Mouse (Mus musculus) midbrain, embryonic 11.5 days (tissue): Measurements from ENCODE around the gene Reep3. TPM values are rescaled to one million over a fixed set of nuclear protein-coding genes. Genes with fewer than 3 reads are reported as not detected.

Source experiments
- ATAC-seq: fragments of 200-750 bp; cut with Nextera tagmentation; 2 replicates; pipeline ENCODE4 v1.8.0; 2017; ENCODE audit warnings: moderate TSS enrichment, moderate library complexity; ENCODE audit not compliant: low FRiP score
- DNase-seq: peaks from one replicate; pipeline ENCODE4 v3.0.0; 2015; ENCODE audit warnings: low spot score; ENCODE audit errors: missing footprints
- H3K27ac ChIP-seq: fragments of 300-500 bp; sonication (generic); 2 replicates; pipeline ENCODE4 v1.5.1; 2014; ENCODE audit warnings: low read depth, low read length
- H3K27me3 ChIP-seq: fragments of 300-500 bp; sonication (generic); 2 replicates; pipeline ENCODE4 v1.6.1; 2014; ENCODE audit warnings: mild to moderate bottlenecking, low read length, moderate library complexity, mixed read lengths; ENCODE audit not compliant: control insufficient read depth, insufficient read depth
- H3K36me3 ChIP-seq: fragments of 300-500 bp; sonication (generic); 2 replicates; pipeline ENCODE4 v1.6.1; 2014; ENCODE audit warnings: mild to moderate bottlenecking, low read length, moderate library complexity, mixed read lengths; ENCODE audit not compliant: control insufficient read depth, insufficient read depth
- H3K4me1 ChIP-seq: fragments of 300-500 bp; sonication (generic); 2 replicates; pipeline ENCODE4 v1.6.1; 2014; ENCODE audit warnings: low read length; ENCODE audit not compliant: control insufficient read depth, insufficient read depth
- H3K4me2 ChIP-seq: fragments of 300-500 bp; sonication (generic); 2 replicates; pipeline ENCODE4 v1.6.1; 2014; ENCODE audit warnings: mild to moderate bottlenecking, moderate library complexity
- H3K4me3 ChIP-seq: fragments of 300-500 bp; sonication (generic); 2 replicates; pipeline ENCODE4 v1.5.1; 2014; ENCODE audit warnings: low read depth, low read length
- H3K9ac ChIP-seq: fragments of 300-500 bp; sonication (generic); 2 replicates; pipeline ENCODE4 v1.6.1; 2014; ENCODE audit warnings: low read length
- H3K9me3 ChIP-seq: fragments of 300-500 bp; sonication (generic); 2 replicates; pipeline ENCODE4 v1.6.1; 2016; ENCODE audit warnings: low read length; ENCODE audit not compliant: control insufficient read depth
- WGBS: fragments of 180-500 bp; shearing (Covaris S2); extraction: QIAGEN DNeasy Blood & Tissue Kit; methylation state at CpG from one replicate; pipeline ENCODE4 v1.1.7; 2014; 5-methylcytosine and 5-hydroxymethylcytosine counted together
- polyA plus RNA-seq: library from polyadenylated mRNA; unstranded; fragments of >200 nt; fragmentation: Nextera tagmentation; extraction: Ambion mirVana; gene quantifications from 2 replicates; pipeline ENCODE4 v1.2.1, GENCODE M21; 2014

Reep3 gene
- polyA plus RNA-seq, 1 experiment from 2014 or later, result 37.5 TPM

DNA sequence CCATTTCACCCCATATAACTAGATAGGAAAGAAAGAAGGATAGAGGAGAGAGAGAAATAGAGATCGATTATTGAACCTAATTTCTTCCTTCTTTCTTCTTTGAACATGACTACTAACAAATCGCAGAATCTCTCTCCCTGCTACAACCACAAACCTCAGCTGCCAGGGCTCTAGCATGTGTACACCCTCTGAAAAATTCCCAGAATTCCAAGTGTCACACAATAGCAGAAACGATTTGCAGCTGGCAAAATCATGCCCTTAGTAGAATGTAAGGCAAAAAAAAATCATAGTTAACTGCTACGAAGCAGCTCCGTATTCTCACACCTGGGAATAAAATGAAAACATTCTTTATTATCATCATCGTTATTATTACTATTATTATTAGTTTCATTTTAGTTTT lies 122.9 kb downstream of the Reep3 start:
- WGBS, result 83% methylated on average over 6 of the region's 6 CpGs
- ATAC-seq, result no peak
- Histone ChIP-seq H3K4me1 (no peaks in the 10 kb centered on the region; the same call in 1 of the 2 replicates), H3K27me3 (no peaks in the 10 kb centered on the region), H3K36me3 (no peaks in the 10 kb centered on the region), H3K9me3 (no peaks in the 10 kb centered on the region), H3K27ac (no peak overlapping the region), H3K4me3 (no peak overlapping the region), H3K4me2 (no peak overlapping the region), H3K9ac (no peak overlapping the region)
- no peak for DNase-seq

DNA sequence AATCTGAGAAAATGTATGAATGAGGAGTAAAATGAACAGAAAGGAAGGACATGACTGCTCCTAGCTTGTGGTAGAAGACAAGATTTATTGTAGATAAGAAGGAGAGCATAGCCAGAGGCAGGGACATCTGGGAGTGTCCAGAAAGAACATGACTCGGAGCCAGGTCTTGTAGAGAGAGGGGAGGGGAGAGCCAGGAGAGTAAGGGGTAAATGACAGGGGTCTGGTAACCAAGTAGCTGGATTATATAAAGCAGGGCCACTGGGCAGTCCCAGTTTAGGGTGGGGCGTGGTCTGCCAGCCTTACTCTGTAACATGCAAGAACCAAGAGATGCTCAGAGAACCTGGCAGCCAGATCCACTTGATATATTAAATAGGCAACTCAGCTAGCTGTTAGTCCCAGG lies 123.5 kb downstream of the Reep3 start:
- Histone ChIP-seq H3K27ac (no peak overlapping the region), H3K27me3 (no peaks in the 10 kb centered on the region), H3K4me2 (no peak overlapping the region), H3K9ac (no peak overlapping the region), H3K9me3 (no peaks in the 10 kb centered on the region), H3K4me3 (no peak overlapping the region), H3K36me3 (no peaks in the 10 kb centered on the region), H3K4me1 (peaks cover 2% of the 10 kb centered on the region; the same call in 1 of the 2 replicates)
- ATAC-seq (no peak), DNase-seq (no peak)
- 75% methylated on average over 2 of the region's 2 CpGs for WGBS

DNA sequence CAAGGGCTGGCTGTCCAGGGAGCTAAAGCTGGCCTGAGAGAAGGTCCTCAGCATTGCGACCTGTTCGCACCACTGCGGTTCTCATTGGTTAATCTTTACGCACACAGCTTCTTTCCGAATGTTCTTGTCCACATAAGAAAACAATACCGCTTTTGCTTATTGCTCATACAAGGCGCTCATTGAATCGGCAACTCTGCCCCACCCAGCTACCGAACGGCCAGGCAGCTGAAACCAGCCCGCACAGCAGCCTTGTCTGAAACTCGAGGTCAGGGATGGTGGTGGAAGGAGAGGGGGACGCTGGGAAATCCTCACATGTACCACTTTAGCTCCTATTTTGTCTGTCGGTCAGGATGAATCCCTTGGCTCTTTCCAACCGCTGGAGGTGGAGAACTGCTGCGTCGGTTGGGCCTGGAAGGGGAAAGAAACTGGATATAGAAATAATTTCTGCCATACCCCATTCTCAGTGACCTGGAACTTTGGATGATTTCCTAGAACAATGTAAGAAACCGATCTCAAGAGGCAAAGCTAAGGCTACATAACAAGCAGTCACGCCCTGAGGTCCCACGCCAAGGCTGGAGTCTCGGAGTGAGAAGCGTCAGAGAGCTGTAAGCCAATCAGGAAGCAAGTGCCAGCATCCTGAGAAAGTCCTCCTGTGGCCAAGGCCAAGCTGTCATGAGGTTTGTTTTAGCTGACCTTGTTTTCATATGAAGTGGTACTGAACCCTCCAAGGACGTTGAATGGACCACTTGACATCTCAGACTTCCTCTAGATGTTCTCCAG lies 126.2 kb downstream of the Reep3 start:
- ATAC-seq (no peak), DNase-seq (no peak)
- peaks cover 2% of the 10 kb centered on the region; the same call in 1 of the 2 replicates for H3K4me1 ChIP-seq
- 92% methylated on average over 23 of the region's 23 CpGs for WGBS
- H3K9me3 ChIP-seq, result no peaks in the 10 kb centered on the region
- no peak overlapping the region for H3K9ac ChIP-seq
- no peak overlapping the region for H3K4me3 ChIP-seq
- H3K27me3 ChIP-seq, result no peaks in the 10 kb centered on the region
- no peaks in the 10 kb centered on the region for H3K36me3 ChIP-seq
- no peak overlapping the region for H3K4me2 ChIP-seq
- H3K27ac ChIP-seq, result no peak overlapping the region

DNA sequence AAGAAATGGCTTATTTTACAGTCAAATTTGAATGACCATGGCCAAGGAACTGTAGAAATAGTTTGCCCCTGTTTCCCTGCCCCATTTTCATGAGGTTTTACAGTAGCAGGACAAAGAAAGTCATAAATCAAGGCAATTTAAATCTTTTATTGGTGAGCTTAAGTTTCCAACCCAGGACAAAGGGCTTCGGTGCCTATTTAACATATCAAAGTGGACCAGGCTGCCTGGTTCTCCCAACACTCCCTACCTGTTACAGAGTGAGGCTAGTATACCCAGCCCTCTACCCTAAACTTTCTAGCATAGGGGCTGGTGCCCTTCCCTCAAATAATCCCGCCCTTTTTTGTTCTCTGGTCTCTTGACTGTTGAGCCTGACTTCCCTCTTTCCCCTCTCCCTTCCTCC lies 127.2 kb downstream of the Reep3 start:
- Histone ChIP-seq H3K27me3 (no peaks in the 10 kb centered on the region), H3K9me3 (no peaks in the 10 kb centered on the region), H3K4me3 (no peak overlapping the region), H3K4me2 (no peak overlapping the region), H3K9ac (no peak overlapping the region), H3K4me1 (peaks cover 2% of the 10 kb centered on the region; the same call in 1 of the 2 replicates), H3K27ac (no peak overlapping the region), H3K36me3 (no peaks in the 10 kb centered on the region)
- WGBS, result 65% methylated on average over 2 of the region's 2 CpGs
- ATAC-seq (no peak), DNase-seq (no peak)

DNA sequence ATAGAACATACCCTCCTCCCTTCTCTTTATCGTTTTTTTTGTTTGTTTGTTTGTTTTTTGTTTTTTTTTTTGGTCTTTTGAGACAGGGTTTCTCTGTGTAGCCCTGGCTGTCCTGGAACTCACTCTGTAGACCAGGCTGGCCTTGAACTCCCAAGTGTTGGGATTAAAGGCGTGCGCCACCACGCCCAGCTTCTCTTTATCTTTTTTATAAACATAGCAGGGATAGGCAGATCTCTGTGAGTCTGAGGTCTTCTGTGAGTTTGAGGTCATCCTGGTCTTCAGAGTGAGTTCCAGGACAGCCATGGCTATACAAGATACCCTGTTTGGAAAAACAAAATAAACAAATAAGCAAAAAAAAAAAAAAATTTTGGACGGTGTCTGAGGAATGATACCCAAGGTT lies 127.7 kb downstream of the Reep3 start:
- 72% methylated on average over 5 of the region's 5 CpGs for WGBS

DNA sequence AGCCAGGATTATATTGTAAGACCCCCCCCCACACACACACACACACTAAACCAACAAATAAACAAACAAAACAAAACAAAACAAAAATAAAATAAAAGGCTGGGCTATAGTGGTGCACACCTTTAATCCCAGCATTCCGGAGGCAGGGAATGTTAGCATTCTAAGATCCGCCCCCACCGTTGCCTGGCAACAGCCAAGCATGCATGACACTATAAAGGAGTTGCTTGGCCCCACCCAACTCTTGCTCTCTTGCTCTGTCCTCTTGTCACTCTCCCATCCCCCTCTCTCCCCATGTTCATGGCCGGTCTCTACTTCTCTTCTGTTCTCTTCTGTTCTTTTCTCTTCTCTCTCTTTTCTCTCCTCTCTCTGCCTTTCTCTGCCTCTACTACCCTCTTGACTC lies 128.2 kb downstream of the Reep3 start:
- H3K4me3 ChIP-seq, result no peak overlapping the region
- H3K4me2 ChIP-seq, result no peak overlapping the region
- DNase-seq (peak; percentile 88), ATAC-seq (peak; percentile 71)
- peaks cover 2% of the 10 kb centered on the region; the same call in 1 of the 2 replicates for H3K4me1 ChIP-seq
- WGBS, result 17% methylated on average over 4 of the region's 4 CpGs
- H3K27ac ChIP-seq, result no peak overlapping the region
- H3K27me3 ChIP-seq, result no peaks in the 10 kb centered on the region
- no peaks in the 10 kb centered on the region for H3K9me3 ChIP-seq
- H3K9ac ChIP-seq, result no peak overlapping the region
- no peaks in the 10 kb centered on the region for H3K36me3 ChIP-seq

More for the DNA sequence above, 127.7 kb downstream of the Reep3 start:
- Histone ChIP-seq H3K4me1 (peaks cover 2% of the 10 kb centered on the region; the same call in 1 of the 2 replicates), H3K9ac (no peak overlapping the region), H3K4me2 (no peak overlapping the region), H3K27ac (no peak overlapping the region), H3K27me3 (no peaks in the 10 kb centered on the region), H3K4me3 (no peak overlapping the region), H3K36me3 (no peaks in the 10 kb centered on the region), H3K9me3 (no peaks in the 10 kb centered on the region)
- ATAC-seq (no peak), DNase-seq (no peak)

DNA sequence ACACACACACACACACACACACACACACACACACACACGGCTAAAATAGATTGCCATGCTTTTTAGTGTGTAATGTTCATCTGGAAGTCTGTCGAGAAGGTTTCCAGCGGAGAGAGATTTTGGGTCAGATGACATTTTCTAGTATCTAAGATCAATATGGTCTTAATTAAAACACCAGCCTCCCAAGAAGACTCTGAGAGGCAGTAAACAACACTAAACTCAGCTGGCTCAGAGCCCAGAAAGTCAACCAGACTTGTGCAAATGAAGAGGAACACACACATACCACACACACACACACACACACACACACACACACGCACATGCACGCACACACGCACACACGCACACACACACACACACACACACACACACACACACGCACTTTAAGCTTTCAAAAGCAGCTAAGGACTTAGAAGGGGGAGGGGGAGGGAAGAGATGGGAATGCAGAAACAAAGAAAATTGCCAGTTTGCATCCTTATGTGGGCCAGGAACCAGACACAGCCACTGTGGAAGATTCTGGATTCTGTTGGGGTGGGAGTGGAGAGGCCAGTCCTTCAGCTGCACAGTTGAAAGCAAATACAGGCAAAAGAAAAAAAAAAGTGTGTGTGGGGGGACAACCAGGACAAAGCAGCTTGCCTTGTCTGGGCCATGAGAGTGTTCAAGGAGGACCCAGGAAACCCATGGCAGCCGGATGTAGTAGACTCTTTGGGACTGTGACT lies 130.2 kb downstream of the Reep3 start:
- no peaks in the 10 kb centered on the region for H3K9me3 ChIP-seq
- ATAC-seq (no peak), DNase-seq (no peak)
- H3K4me1 ChIP-seq, result peaks cover 2% of the 10 kb centered on the region; the same call in 1 of the 2 replicates
- WGBS, result 90% methylated on average over 9 of the region's 9 CpGs
- no peaks in the 10 kb centered on the region for H3K27me3 ChIP-seq
- no peak overlapping the region for H3K4me2 ChIP-seq
- no peaks in the 10 kb centered on the region for H3K36me3 ChIP-seq
- H3K9ac ChIP-seq, result no peak overlapping the region
- H3K4me3 ChIP-seq, result no peak overlapping the region
- H3K27ac ChIP-seq, result no peak overlapping the region

DNA sequence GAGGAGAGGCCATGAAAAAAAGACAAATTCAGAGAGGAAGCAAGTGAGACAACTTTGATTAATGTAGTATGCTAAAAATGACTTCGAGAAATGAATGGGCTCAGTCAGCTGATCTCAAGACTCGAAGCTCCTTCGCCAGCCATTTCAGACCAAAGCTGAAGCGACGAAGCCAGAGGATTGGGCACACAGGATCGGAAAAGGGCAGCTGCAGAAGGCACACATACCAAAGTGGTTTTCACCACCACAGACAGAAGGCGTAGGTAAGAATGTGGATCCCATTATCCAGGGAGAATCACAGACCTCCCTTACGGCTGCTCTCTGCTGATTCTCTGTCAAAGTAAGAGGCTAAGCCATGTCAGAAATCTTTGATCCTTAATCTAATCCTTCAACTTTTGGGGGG lies 136.6 kb downstream of the Reep3 start:
- Histone ChIP-seq H3K27me3 (no peaks in the 10 kb centered on the region), H3K9me3 (no peaks in the 10 kb centered on the region), H3K4me2 (no peak overlapping the region), H3K4me3 (no peak overlapping the region), H3K36me3 (no peaks in the 10 kb centered on the region), H3K9ac (no peak overlapping the region), H3K27ac (no peak overlapping the region), H3K4me1 (no peaks in the 10 kb centered on the region)
- DNase-seq (no peak), ATAC-seq (no peak)
- 84% methylated on average over 8 of the region's 8 CpGs for WGBS
